Mouse (Mus musculus) kidney, postnatal 36 days (tissue): ENCODE data around the gene Pla2g1b.

Source experiments
- DNase-seq, 2 experiments: peaks; one replicate each; pipeline ENCODE4 v3.0.0; 2021 to 2022; ENCODE audit warnings: mixed read lengths in 2 of 2

The Pla2g1b gene

GRCm38 (mm10) chr5:115447108-115447507, 19.0 kb upstream of the Pla2g1b start:
- no peak for DNase-seq

GRCm38 (mm10) chr5:115449247-115449646, 16.8 kb upstream of the Pla2g1b start:
- no peak for DNase-seq

- no peak for DNase-seq
Measured at GRCm38 (mm10) chr5:115450410-115451317, 15.4 kb upstream of the Pla2g1b start.

- no peak for DNase-seq
Measured at GRCm38 (mm10) chr5:115454422-115455090, 11.5 kb upstream of the Pla2g1b start.

- DNase-seq = no peak
Measured at GRCm38 (mm10) chr5:115455838-115456237, 10.2 kb upstream of the Pla2g1b start.

GRCm38 (mm10) chr5:115458918-115459317, 7.1 kb upstream of the Pla2g1b start:
- peak in 1 of 2 experiments; percentile 39 for DNase-seq

- no peak for DNase-seq
Measured at GRCm38 (mm10) chr5:115464408-115465115, 1.5 kb upstream of the Pla2g1b start.

- peak; percentile 52 to 62 for DNase-seq
Measured at GRCm38 (mm10) chr5:115469791-115470190, 3.7 kb downstream of the Pla2g1b start.

GRCm38 (mm10) chr5:115470766-115471531, 4.9 kb downstream of the Pla2g1b start:
- peak; percentile 40 to 83 for DNase-seq

- DNase-seq = no peak
Measured at GRCm38 (mm10) chr5:115473191-115473590, 7.1 kb downstream of the Pla2g1b start.

GRCm38 (mm10) chr5:115474174-115474828, 8.2 kb downstream of the Pla2g1b start:
- DNase-seq = peak in 1 of 2 experiments; percentile 16

GRCm38 (mm10) chr5:115475337-115476106, 9.5 kb downstream of the Pla2g1b start:
- DNase-seq = peak; percentile 76

GRCm38 (mm10) chr5:115476107-115476727, 10.2 kb downstream of the Pla2g1b start:
- DNase-seq = no peak

GRCm38 (mm10) chr5:115479561-115479960, 13.5 kb downstream of the Pla2g1b start:
- no peak for DNase-seq

- peak in 1 of 2 experiments; percentile 15 for DNase-seq
Measured at GRCm38 (mm10) chr5:115480101-115480500, 14.0 kb downstream of the Pla2g1b start.

- DNase-seq = no peak
Measured at GRCm38 (mm10) chr5:115482390-115483265, 16.6 kb downstream of the Pla2g1b start.

GRCm38 (mm10) chr5:115483385-115483784, 17.3 kb downstream of the Pla2g1b start:
- DNase-seq = no peak

- DNase-seq = peak; percentile 84 to 94
Measured at GRCm38 (mm10) chr5:115483947-115484920, 18.2 kb downstream of the Pla2g1b start, which contains the start of gene Sirt4. TSS of gene Sirt4 (minus strand) at chr5:115484725.
